Mouse (Mus musculus) frontal cortex, postnatal 36 days (tissue): ENCODE results near the gene D130040H23Rik.
A peak's percentile ranks its signal among the peaks of the same experiment; 100 is the strongest.

Source experiments
- DNase-seq, 2 experiments: peaks; one replicate each; pipeline ENCODE4 v3.0.0; 2022; ENCODE audit warnings: low spot score in 2 of 2

Gene D130040H23Rik

DNA sequence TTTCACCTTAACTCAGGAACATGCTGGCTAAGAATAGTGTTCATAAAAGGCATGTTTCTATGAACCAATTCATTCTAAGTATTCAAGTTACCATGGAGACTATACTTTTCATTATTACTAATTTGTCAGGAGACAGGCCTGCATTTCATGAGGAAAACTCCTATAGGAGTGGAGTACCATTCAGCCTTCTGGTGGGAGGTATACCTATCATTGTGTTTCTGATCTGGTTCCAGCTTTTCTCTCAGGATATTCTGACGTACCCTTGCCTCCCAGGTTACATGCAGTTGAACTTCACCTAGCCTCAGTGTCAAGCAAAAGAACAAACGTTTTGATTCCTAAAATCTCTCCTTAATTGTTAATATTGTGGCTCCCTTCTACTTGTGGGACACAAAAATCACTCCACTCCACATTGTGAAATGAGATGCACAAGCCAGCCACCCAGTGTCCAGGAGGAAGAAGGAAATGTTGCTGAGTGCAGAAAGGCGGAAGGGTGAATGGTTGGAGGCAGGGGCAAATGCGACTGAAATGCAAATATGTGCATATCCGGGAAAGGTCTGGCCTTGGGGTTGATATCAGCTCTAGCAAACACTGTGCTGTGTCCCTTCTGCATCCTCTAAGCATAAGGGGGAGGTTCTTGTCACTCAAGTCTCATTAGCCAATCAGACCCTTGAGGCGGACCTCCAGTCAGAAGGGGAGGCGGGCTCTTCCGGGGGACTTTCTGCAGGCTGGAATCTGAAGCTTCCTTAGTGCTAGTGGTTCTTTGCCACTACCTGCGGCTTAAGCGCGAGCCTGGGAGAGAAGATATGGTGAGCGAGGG lies at the start of gene D130040H23Rik:
Gene D130040H23Rik, plus strand, starts transcription at position 695 of the 817 bp plus-strand sequence.
- peak; percentile 76 to 87 for DNase-seq

DNA sequence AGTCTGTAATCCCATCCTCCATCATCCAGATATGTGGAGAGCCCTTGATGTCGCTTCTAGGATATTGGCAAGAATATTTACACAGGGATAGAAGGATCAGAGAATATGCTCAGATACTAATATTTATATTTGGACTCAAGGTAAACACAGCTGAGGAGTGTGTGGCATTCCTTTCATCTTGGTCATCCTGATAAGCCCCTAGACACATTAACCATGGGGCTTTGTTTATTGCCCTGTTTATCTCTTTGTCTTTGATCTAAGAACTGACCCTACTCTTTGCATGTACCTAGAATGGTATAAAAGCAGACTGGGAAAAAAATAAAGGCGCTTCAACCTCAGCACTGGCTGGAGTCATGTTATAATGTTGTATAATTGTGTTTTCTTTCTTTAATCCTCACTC lies 28.3 kb upstream of the D130040H23Rik start:
- no peak for DNase-seq

- peak in 1 of 2 experiments; percentile 18 for DNase-seq
Measured at GRCm38 (mm10) chr8:69268525-69268924, 2.4 kb upstream of the D130040H23Rik start.

DNA sequence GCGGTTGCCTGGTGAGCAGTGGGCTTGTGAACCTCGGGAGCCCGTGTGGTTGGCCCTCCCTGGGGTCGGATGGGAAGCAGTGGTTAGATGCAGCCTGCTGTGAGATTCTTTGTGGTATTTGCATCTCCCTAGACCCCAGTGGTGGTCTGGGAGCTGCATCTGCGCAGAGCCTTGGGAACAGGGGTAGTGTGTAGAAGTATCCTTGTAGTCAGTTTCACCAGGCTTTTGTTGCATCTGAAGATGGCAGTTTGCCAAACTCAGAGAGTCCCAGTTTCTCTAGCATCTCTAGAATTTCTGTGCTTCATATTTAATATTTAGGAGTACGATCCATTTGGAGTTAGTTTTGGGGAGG lies 299 bp downstream of the D130040H23Rik start:
- DNase-seq: no peak

- no peak for DNase-seq
Measured at GRCm38 (mm10) chr8:69272435-69272834, 1.6 kb downstream of the D130040H23Rik start.

- DNase-seq: no peak
Measured at GRCm38 (mm10) chr8:69324771-69325170, 53.9 kb downstream of the D130040H23Rik start.

DNA sequence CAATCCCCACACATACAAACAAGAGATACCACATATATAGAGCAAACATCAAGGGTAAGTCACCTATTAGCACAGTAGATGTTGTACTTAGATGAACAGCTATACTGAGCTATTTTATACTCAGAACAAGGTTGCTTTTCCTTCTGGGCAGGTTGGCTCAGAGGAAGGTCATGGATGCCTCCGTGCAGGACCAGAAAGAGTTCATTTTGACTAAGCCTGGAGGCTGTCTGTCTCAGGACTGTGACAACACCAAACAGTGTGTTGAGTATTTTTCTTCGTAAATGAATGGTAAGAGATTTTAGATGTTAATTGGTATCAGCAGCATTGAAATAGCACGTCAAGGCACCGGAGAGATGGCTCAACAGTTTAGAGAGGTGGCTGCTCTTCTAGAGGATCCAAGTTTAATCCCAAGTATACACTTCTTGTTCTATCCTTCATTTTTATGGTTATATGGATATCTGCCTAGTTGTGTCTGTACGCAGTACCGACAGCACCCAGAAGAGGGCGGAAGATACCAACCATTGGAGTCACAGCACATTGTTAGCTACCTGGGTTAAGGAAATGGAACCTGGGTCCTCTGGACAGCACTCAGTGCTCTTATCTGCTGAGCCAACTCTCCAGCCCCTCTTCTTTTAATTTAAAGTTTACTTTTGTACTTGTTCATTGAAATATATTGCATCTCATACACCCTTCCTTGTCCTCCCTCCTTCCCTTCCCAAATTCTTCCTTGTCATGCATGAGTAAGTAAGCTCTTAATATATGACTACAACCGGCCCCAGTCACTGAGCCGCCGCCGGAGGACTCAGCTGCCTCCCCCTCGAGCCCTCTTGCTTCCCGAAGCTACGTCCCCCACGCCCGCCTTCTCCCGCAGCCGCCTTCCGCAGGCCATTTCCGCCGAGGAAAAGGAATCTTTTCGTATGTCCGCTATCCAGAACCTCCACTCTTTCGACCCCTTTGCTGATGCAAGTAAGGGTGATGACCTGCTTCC lies 57.7 kb downstream of the D130040H23Rik start:
- peak; percentile 91 to 97 for DNase-seq

GRCm38 (mm10) chr8:69329289-69329688 lies 58.4 kb downstream of the D130040H23Rik start:
- DNase-seq: peak in 1 of 2 experiments; percentile 1
